Mouse (Mus musculus): ENCODE measurements around the gene Ift122. TPM values are rescaled to one million over a fixed set of nuclear protein-coding genes. Genes with fewer than 3 reads are reported as not detected.
A peak's percentile ranks its signal among the peaks of the same experiment; 100 is the strongest.

The Ift122 gene
- polyA plus RNA-seq, 1 experiment from 2014 or later, result 29.4 TPM

GRCm38 (mm10) chr6:115967291-115967880, 114.1 kb downstream of the Ift122 start:
- no peak overlapping the region for H3K4me3 ChIP-seq (ENCODE audit: low read depth, low read length)
- peaks cover 30% of the 10 kb centered on the region for H3K4me1 ChIP-seq (ENCODE audit: control insufficient read depth, insufficient read depth, low read length)
- no peaks in the 10 kb centered on the region for H3K9me3 ChIP-seq (ENCODE audit: control insufficient read depth, low read length)
- H3K27ac ChIP-seq (replicated peaks; ENCODE audit: low read depth, low read length), result no peak overlapping the region
- no peak for ATAC-seq (ENCODE audit: insufficient number of reproducible peaks, low FRiP score, low TSS enrichment, low read depth)
- H3K4me2 ChIP-seq (ENCODE audit: low read depth, severe bottlenecking), result no peak overlapping the region
- DNase-seq (ENCODE audit: low spot score), result no peak
- 92% methylated on average over 15 of the region's 15 CpGs for WGBS
- no peaks in the 10 kb centered on the region for H3K27me3 ChIP-seq (ENCODE audit: control insufficient read depth, insufficient read depth, low read length)
- no peaks in the 10 kb centered on the region for H3K36me3 ChIP-seq (ENCODE audit: control insufficient read depth, insufficient read depth, low read length)
- no peak overlapping the region for H3K9ac ChIP-seq (ENCODE audit: low read length)

- Histone ChIP-seq H3K27ac (replicated peaks; ENCODE audit: low read depth, low read length) (no peak overlapping the region), H3K4me2 (ENCODE audit: low read depth, severe bottlenecking) (no peak overlapping the region), H3K27me3 (ENCODE audit: control insufficient read depth, insufficient read depth, low read length) (no peaks in the 10 kb centered on the region), H3K4me3 (ENCODE audit: low read depth, low read length) (no peak overlapping the region), H3K4me1 (ENCODE audit: control insufficient read depth, insufficient read depth, low read length) (peaks cover 30% of the 10 kb centered on the region), H3K9me3 (ENCODE audit: control insufficient read depth, low read length) (no peaks in the 10 kb centered on the region), H3K36me3 (ENCODE audit: control insufficient read depth, insufficient read depth, low read length) (no peaks in the 10 kb centered on the region), H3K9ac (ENCODE audit: low read length) (no peak overlapping the region)
- 58% methylated on average over 5 of the region's 5 CpGs for WGBS
- DNase-seq (ENCODE audit: low spot score), result no peak
- no peak for ATAC-seq (ENCODE audit: insufficient number of reproducible peaks, low FRiP score, low TSS enrichment, low read depth)
Observed at GRCm38 (mm10) chr6:115968086-115968485, 114.8 kb downstream of the Ift122 start.

GRCm38 (mm10) chr6:115968700-115969099, 115.4 kb downstream of the Ift122 start:
- no peak for ATAC-seq (ENCODE audit: insufficient number of reproducible peaks, low FRiP score, low TSS enrichment, low read depth)
- Histone ChIP-seq H3K9me3 (ENCODE audit: control insufficient read depth, low read length) (no peaks in the 10 kb centered on the region), H3K36me3 (ENCODE audit: control insufficient read depth, insufficient read depth, low read length) (no peaks in the 10 kb centered on the region), H3K27ac (replicated peaks; ENCODE audit: low read depth, low read length) (no peak overlapping the region), H3K4me3 (ENCODE audit: low read depth, low read length) (no peak overlapping the region), H3K27me3 (ENCODE audit: control insufficient read depth, insufficient read depth, low read length) (no peaks in the 10 kb centered on the region), H3K4me2 (ENCODE audit: low read depth, severe bottlenecking) (no peak overlapping the region), H3K9ac (ENCODE audit: low read length) (no peak overlapping the region), H3K4me1 (ENCODE audit: control insufficient read depth, insufficient read depth, low read length) (peaks cover 30% of the 10 kb centered on the region)
- no peak for DNase-seq (ENCODE audit: low spot score)
- 73% methylated on average over 6 of the region's 6 CpGs for WGBS

DNA sequence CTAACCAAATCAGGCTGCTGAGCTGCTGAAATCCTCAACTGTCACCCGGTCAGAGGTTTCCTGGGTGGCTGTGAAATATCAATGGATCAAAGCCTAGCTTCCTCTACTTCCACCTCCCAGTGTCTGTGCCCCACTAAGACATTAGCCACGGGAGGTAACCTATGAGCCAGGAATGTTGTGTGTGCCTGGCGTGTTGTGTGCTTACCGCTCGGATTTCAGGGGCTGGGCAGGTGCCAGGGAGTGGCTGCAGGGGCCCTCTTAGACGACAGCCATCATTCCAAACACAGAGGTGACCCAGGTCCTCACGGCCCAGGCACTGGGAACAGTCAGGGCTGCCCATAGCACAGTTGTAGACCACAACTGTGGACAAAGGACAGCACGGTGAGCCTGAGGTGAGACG, 115.8 kb downstream of the Ift122 start:
- whole genome bisulfite sequencing, result 67% methylated on average over 9 of the region's 9 CpGs
- Histone ChIP-seq H3K4me2 (ENCODE audit: low read depth, severe bottlenecking) (no peak overlapping the region), H3K4me1 (ENCODE audit: control insufficient read depth, insufficient read depth, low read length) (peaks cover 30% of the 10 kb centered on the region), H3K4me3 (ENCODE audit: low read depth, low read length) (no peak overlapping the region), H3K27me3 (ENCODE audit: control insufficient read depth, insufficient read depth, low read length) (no peaks in the 10 kb centered on the region), H3K27ac (replicated peaks; ENCODE audit: low read depth, low read length) (no peak overlapping the region), H3K36me3 (ENCODE audit: control insufficient read depth, insufficient read depth, low read length) (no peaks in the 10 kb centered on the region), H3K9ac (ENCODE audit: low read length) (no peak overlapping the region), H3K9me3 (ENCODE audit: control insufficient read depth, low read length) (no peaks in the 10 kb centered on the region)
- DNase-seq (ENCODE audit: low spot score) (no peak), ATAC-seq (ENCODE audit: insufficient number of reproducible peaks, low FRiP score, low TSS enrichment, low read depth) (no peak)

DNA sequence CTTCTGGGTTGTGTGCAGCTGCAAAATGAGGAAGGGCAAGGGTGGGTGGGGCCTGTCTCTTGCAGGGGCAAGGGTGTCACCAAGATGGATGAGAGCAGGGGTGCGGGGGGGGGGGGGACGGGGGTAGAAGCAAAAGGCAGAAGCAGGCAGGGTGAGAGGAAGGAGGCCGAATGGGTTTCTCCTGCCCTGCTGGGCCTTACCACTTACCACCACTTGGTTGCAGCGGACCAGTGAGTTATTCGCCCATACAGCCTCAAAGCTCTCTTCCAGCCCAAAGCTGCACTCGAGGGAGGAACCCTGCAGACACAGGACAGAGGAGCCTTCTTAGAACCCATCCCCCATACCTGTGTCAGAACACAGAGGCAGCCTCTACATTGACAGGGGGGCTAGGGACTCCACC, 116.7 kb downstream of the Ift122 start:
- 58% methylated on average over 4 of the region's 6 CpGs for WGBS
- no peak overlapping the region for H3K27ac ChIP-seq (replicated peaks; ENCODE audit: low read depth, low read length)
- H3K9ac ChIP-seq (ENCODE audit: low read length), result no peak overlapping the region
- H3K36me3 ChIP-seq (ENCODE audit: control insufficient read depth, insufficient read depth, low read length), result no peaks in the 10 kb centered on the region
- no peak overlapping the region for H3K4me3 ChIP-seq (ENCODE audit: low read depth, low read length)
- H3K27me3 ChIP-seq (ENCODE audit: control insufficient read depth, insufficient read depth, low read length), result no peaks in the 10 kb centered on the region
- DNase-seq (ENCODE audit: low spot score) (no peak), ATAC-seq (ENCODE audit: insufficient number of reproducible peaks, low FRiP score, low TSS enrichment, low read depth) (no peak)
- peaks cover 30% of the 10 kb centered on the region for H3K4me1 ChIP-seq (ENCODE audit: control insufficient read depth, insufficient read depth, low read length)
- no peak overlapping the region for H3K4me2 ChIP-seq (ENCODE audit: low read depth, severe bottlenecking)
- H3K9me3 ChIP-seq (ENCODE audit: control insufficient read depth, low read length), result no peaks in the 10 kb centered on the region

DNA sequence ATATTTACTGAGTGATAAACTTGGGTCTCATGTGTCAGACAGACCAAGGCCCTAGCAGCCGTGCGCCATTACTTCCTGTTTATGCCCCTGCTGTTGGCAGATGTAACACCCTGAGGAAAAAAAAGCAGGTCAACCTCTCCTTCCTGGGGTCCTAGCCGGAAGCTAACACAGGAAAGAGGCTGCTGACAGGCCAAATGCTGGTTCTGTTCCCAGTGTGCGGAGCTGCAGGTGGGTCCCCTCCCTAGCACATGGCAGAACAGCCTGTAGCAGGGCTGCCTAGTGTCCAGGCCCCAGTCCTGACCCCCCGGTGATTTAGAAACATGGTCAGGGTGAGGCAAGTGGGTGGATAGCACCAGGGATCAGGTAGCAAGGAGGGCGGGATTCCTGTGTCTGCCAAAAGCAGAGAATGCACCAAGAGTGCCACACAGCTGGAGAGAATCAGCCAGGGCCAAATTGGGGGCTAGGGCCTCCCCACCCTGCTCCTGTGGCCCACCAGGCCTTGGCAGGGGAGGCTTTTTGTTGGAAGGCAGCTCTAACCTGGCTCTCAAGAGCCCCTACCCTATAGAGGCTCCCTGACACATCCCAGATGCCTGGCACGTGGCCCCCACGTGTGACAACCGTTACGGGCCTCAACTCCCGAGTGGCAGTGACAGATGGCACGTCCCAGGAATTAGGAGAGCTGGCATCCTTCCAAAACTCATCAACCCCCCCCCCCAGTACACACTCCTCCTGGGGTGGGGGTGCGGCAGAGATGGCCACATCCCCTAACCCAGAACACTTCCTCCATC, 118.2 kb downstream of the Ift122 start:
- H3K4me2 ChIP-seq (ENCODE audit: low read depth, severe bottlenecking), result no peak overlapping the region
- WGBS, result 50% methylated on average over 13 of the region's 13 CpGs
- H3K27me3 ChIP-seq (ENCODE audit: control insufficient read depth, insufficient read depth, low read length), result no peaks in the 10 kb centered on the region
- no peak for ATAC-seq (ENCODE audit: insufficient number of reproducible peaks, low FRiP score, low TSS enrichment, low read depth)
- peaks cover 30% of the 10 kb centered on the region for H3K4me1 ChIP-seq (ENCODE audit: control insufficient read depth, insufficient read depth, low read length)
- no peak for DNase-seq (ENCODE audit: low spot score)
- no peak overlapping the region for H3K4me3 ChIP-seq (ENCODE audit: low read depth, low read length)
- H3K36me3 ChIP-seq (ENCODE audit: control insufficient read depth, insufficient read depth, low read length), result no peaks in the 10 kb centered on the region
- H3K9me3 ChIP-seq (ENCODE audit: control insufficient read depth, low read length), result no peaks in the 10 kb centered on the region
- no peak overlapping the region for H3K9ac ChIP-seq (ENCODE audit: low read length)
- 0 out of 2 replicates have a peak overlapping the region, but pooled peaks have one; percentile 47 for H3K27ac ChIP-seq (replicated peaks; ENCODE audit: low read depth, low read length)

- Histone ChIP-seq H3K27ac (replicated peaks; ENCODE audit: low read depth, low read length) (no peak overlapping the region), H3K9ac (ENCODE audit: low read length) (no peak overlapping the region), H3K36me3 (ENCODE audit: control insufficient read depth, insufficient read depth, low read length) (no peaks in the 10 kb centered on the region), H3K27me3 (ENCODE audit: control insufficient read depth, insufficient read depth, low read length) (no peaks in the 10 kb centered on the region), H3K4me1 (ENCODE audit: control insufficient read depth, insufficient read depth, low read length) (peaks cover 30% of the 10 kb centered on the region), H3K4me3 (ENCODE audit: low read depth, low read length) (no peak overlapping the region), H3K4me2 (ENCODE audit: low read depth, severe bottlenecking) (no peak overlapping the region), H3K9me3 (ENCODE audit: control insufficient read depth, low read length) (no peaks in the 10 kb centered on the region)
- WGBS, result 81% methylated on average over 7 of the region's 7 CpGs
- ATAC-seq (ENCODE audit: insufficient number of reproducible peaks, low FRiP score, low TSS enrichment, low read depth) (no peak), DNase-seq (ENCODE audit: low spot score) (no peak)
Observed at GRCm38 (mm10) chr6:115972083-115972764, 119.0 kb downstream of the Ift122 start.

GRCm38 (mm10) chr6:115973139-115973875, 120.0 kb downstream of the Ift122 start:
- H3K4me3 ChIP-seq (ENCODE audit: low read depth, low read length), result no peak overlapping the region
- no peak overlapping the region for H3K27ac ChIP-seq (replicated peaks; ENCODE audit: low read depth, low read length)
- WGBS, result 82% methylated on average over 15 of the region's 15 CpGs
- DNase-seq (ENCODE audit: low spot score) (no peak), ATAC-seq (ENCODE audit: insufficient number of reproducible peaks, low FRiP score, low TSS enrichment, low read depth) (no peak)
- H3K36me3 ChIP-seq (ENCODE audit: control insufficient read depth, insufficient read depth, low read length), result no peaks in the 10 kb centered on the region
- H3K4me1 ChIP-seq (ENCODE audit: control insufficient read depth, insufficient read depth, low read length), result peaks cover 28% of the 10 kb centered on the region
- H3K9me3 ChIP-seq (ENCODE audit: control insufficient read depth, low read length), result no peaks in the 10 kb centered on the region
- H3K9ac ChIP-seq (ENCODE audit: low read length), result no peak overlapping the region
- H3K4me2 ChIP-seq (ENCODE audit: low read depth, severe bottlenecking), result no peak overlapping the region
- H3K27me3 ChIP-seq (ENCODE audit: control insufficient read depth, insufficient read depth, low read length), result no peaks in the 10 kb centered on the region

Data from limb, embryonic 11.5 days (tissue).